Mouse (Mus musculus): ENCODE measurements around the gene Abcc6.
A peak's percentile ranks its signal among the peaks of the same experiment; 100 is the strongest.

Abcc6 gene

DNA sequence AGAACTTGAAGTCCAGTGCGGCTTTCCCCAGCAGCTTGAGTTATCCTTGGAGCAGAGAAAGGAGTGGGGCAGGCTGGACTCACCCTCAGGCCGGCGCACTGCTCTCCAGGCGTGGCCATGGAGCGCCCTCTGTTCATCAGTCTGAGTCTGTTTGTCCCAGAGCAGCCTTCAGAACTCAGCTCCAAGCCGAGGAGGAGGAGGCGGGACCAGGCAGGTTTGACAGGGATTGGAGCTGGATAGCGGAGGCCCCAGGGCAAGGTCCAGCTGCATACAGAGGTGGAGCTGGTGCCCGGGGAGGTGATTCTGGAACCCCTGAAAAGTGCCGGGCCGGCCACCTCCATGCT is at the start of gene Abcc6:
Gene Abcc6 (minus strand): TSS at position 158 of the 344 bp plus-strand sequence.
- DNase-seq = peak; percentile 92

DNA sequence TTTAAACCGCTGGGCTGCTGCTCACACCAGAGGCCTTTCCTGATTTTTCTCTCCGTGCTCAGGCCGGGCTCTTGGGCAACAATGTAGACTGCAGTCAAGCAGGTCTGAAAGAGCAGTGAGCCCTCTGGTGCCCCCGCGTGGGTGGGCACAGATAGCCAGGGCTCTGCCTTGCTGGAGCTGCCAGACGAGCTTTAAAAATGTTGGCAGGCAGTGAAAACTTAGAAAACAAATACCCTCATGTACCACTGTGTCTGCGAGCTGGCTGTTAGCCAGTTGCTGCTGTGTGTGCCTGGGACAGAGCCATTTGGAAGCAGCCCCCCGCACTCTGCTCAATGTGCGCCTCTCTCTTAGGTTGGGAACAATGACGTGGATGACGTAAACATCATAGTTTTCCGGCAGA is 47.6 kb upstream of the Abcc6 start:
- no peak for DNase-seq

DNA sequence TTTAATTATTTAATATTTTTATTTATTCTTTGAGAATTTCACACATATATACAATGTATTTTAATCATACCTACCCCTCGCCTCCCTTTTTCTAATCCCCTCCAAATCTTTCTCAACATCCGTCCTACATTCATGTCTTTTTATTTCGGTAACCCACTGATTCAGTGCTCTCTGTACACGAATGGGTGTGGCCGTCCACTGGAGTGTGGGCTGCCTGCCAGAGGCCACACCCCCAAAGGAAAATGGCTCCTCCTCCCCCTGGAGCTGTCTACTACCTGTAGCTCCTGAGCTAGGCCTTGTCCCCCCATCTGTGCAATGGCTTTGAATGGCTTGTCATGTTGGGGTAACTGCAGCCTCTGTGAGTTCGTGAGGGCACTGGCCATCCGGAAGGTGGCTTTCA is 46.7 kb upstream of the Abcc6 start:
- DNase-seq = no peak

DNA sequence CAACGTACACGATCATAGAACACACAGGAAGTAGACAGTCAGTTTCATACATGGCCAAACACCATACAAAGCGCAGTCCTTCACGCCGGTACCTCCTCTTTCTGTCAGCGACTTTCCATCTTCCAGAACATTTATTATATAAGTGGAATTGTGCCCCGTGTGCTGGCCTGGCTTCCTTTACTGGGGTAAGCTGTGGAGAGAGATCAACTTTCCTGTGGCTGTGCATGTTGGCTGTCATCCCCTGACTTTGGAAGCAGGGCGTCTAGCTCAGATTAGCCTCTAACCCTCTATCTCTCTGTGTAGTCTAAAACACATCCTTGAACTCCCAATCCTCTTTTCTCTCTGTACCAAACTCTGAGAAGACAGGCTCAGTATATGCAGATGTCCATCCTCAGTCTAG is 38.7 kb upstream of the Abcc6 start:
- DNase-seq = no peak

DNA sequence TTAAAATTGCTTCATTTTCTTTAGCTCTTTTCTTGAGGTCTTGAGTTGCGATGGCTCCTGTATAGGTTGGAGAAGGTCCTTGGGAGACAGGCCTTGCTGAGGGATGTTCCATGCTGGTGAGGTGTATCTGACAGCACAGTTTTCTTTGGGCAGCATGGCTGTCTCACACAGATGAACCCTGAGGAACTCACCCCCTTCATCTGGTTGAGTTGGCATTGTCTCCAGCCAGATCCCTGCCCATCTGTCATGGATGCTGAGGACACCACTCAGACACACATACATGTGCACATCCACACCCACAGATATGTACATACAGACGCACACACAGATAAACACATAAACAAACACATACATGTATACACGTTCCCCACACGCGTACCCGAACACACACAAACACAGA is 33.2 kb upstream of the Abcc6 start:
- DNase-seq = no peak

DNA sequence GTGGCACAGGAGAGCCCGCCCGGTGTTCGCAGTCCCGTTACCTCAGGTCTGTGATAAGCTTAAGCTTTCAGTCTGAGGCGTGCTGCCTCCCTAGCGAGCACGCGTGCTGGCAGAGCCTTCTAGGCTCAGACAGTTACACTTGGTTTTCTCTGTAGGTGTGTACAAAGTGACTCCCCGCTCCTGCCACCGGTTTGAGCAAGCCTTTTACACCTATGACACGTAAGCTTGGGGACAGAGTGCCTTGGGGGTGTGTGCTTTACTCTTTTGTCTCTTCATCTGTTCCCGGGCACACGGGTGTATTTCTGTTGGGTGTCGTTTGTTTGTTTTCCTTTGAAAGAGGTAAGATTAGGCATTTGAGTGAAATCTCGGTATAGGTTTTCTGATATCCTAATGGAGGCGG is 31.5 kb upstream of the Abcc6 start:
- DNase-seq = no peak

DNA sequence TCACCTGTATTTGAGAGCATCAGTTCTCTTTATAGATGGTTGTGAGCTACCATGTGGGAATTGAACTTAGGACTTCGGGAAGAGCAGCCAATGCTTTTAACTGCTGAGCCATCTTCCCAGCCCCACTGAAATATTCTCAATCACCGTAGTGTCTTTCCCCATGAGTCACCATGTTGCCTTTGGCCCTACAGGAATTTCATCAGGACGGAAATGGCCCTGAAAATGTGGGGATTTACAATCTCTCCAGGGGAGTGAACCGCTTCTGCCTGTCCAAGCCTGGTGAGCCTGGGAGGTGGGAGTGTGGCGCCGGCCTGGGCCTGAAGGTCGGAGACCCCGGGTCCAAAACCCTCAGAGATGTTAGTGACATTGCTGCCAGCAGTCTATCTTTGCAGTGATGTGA is 30.6 kb upstream of the Abcc6 start:
- no peak for DNase-seq

DNA sequence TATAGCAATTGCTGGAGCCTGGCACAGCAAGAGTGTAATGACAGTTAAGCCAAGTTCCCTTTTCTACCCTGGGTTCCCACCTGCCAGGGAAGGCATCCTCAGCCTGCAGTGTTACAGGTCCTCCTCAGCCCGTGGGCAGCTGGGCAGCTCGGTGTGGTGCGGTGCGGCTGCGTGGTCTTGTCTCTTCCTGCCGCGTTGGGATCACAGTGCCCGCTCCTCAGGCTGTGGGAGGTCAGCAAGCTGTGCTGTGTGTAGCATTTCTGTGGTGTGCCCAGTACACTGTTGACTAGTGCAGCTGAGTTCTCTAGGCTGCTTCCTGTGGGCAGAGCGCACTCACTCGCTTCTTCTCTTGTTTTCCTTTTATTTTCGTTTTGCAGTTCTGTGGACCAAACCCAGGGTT is 28.8 kb upstream of the Abcc6 start:
- no peak for DNase-seq

DNA sequence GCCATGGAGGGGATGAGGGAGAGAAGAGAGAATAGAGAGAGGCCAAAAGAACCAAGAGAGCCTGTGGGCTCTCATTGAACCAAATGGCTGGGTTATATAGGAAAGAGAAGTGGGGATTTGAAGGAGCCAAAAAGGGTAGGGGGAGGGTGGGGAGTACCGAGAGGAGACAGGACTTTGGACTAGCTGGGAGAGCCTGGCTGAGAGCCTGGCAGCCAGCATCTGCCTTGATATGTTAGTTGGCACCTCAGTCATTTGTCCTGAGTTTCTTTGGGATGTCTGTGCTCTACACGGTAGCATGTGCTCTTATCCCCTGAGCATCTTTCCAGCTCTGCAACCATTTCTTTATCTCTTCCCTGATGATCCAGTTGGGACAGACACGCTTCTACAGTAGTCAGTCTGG is 23.5 kb upstream of the Abcc6 start:
- DNase-seq = no peak

DNA sequence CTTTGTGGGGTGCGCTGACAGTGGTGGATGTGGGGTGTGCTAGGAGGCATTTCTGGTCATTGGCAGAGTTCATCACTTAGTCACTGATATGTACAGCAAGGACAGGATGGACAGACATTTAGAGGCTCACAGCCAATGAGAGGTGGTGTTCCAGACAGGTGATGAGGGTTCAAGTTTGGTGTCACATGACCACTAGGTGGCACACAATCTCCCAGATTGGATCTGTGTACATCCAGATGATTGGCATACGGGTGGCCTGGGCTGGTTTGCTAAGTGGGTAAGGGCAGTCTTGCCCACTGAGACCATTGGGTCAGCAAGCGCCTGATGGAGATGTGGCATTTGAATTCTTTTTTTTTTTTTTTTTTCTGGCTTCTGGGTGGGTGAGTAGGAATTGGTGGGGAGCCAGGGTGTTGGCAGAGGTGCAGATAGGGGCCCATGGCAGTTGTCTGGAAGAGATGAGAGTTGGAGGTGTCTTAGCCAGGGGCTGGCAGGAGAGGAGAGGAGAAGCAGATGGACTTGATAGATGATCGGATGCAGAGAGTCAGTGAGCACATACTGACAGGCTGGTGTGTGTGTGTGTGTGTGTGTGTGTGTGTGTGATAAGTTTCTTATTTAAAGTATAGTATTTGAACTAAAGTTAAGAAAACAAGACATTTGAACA is 22.2 kb upstream of the Abcc6 start:
- no peak for DNase-seq

DNA sequence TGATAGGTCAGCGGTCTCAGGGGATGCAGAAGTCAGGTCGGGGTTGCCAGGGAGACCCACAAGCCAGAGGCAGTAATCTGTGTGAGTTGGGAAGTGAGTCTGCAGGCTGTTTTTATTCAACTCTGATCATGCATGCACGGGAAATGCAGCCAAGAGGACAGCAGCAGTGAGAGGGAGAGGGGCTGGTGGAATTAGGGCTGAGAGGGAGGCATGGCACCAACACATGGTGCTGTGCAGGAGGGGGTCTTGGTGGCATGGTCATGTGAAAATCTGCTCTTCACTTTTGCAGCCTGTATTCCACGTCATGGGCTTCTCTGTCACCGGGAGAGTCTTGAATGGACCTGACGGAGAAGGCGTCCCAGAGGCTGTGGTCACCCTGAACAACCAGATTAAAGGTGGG is 19.9 kb upstream of the Abcc6 start:
- DNase-seq = no peak

DNA sequence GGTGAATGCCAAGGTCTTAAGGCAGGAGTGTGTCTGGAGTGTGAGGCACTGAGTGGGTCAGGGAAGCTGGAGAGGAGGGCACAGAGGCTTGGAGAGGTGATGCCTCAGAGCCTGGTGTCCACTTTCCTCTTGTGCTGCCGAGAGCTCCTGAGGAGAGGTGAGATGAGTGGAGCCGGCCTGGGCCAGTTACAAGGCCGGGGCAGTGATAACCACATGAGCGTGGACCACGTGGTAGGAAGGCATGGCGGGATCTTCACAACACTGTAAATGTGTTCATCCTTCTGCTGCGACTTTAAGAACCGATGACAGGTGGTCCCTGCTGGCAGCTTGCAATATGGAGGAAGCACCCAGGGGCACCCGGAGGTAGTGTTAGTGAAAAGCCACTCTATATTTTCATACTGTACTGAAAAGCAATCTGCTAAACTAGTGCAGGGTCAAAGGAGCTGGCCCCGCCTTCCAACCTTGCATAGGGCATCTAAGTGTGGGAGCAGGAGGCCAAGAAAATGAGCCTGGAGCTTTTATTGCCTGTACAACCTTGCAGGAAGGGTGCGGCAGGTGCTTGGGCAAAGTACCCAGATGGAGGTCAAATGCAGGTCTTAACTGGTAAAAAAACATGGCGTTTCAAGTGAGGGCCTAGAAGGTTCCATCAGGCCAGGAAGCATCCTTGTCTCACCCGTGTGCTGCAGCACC is 17.9 kb upstream of the Abcc6 start:
- DNase-seq = no peak

DNA sequence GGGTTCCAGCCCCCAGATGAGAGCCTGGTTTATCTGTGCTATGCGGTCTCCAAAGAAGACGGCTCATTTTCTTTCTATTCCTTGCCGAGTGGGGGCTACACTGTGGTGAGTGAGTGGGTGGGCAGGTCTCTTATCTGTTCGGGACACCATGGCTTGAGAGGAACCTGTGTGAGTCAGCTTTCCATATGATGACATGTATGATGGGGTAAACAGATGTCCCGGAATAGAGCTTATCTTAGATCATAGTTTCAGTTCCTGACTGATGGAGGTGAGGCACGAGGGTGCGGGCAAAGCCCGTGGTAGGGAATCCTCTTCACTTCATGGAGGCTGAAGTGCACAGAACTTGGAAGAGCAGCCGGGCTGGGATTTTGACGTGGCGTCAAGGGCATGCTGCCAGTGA is 15.8 kb upstream of the Abcc6 start:
- no peak for DNase-seq

DNA sequence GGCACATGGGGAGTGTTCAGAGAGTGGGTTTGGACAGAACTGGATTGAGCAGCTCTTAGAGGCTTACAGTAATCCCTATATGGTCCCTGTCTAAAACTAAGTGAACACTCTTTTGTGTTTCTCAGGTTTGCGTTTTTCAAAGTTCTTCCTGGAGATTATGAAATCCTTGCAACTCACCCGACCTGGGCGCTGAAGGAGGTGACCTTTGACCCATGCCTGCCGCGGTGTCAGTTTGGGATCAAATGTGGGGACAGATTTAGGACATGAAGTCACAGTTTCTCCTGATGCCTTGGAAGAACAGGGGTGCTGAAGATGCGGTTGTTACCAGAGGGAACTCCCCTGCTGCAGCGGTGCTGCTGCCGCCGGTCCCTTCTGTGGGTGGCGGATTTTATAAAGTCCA is 14.0 kb upstream of the Abcc6 start:
- no peak for DNase-seq

DNA sequence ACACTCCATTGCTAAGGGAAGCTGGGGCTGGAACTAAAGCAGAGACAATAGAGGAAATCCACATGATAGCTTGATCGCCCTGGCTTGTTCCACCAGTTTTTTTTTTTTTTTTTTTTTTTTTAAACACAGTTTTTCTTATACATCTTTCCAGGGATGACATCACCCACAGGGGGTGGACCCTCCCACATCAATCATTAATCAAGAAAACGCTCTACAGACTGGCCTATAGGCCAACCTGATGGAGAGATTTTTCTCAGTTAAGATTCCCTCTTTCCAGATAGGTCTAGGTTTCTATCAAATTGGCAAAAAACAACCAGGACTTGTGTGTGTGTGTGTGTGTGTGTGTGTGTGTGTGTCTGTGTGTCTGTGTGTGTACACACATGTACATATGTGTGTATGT is 9.8 kb upstream of the Abcc6 start:
- no peak for DNase-seq

DNA sequence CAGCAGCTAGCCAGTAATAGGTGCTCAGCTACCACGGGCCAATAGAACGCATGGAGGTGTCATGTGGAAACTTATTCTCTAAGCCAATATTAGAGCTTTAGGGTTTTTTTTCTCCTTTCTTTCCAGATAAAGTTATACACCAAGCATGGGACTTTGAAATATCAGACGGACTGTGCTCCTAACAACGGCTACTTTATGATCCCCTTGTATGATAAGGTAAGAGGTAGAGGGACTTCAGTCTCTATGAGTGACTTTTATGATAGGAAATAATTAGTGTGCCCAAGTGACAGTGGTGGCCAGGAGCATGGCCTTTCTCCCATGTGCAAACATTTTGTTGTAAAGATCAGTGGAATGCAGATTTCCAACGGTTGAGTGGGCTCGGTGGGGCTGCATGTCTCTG is 7.3 kb upstream of the Abcc6 start:
- no peak for DNase-seq

DNA sequence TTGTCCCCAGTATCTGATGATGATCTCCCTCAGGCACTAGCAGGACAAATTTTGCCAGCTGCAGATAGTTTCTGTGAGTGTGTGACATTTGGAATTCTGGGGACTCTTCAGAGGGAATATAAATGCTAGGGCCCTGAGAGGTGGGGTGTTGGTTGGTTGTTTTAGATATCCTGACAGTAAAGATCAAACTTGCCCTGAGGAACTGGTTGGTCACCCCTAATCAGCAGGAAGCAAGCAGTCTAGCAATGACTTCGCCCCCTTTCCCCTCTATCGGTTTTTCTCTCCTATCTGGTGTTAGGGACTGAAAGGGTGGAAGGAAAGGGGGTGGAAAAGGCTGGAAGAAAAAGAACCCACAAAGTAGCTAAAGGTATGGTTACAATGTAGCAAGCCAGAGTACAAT is 5.4 kb upstream of the Abcc6 start:
- no peak for DNase-seq

DNA sequence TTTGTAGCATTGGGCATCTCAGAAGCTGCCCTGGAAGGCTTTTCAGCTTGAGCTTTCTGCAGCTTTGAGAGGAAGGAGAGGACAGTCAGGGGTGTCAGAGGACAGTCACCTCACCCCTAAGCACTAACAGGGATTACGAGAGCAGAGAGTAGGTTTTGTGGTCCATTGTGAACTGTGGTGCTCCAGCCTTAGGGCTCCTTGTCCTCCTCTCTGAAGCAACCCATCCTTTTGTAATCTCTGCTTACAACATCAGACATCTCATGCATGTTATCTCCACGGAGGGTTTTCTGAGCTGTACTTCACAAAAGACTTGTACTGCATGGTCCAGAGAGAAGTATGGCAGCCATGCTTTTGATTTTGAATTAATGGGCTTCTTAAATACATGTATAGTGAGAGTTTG is 4.9 kb upstream of the Abcc6 start:
- no peak for DNase-seq

DNA sequence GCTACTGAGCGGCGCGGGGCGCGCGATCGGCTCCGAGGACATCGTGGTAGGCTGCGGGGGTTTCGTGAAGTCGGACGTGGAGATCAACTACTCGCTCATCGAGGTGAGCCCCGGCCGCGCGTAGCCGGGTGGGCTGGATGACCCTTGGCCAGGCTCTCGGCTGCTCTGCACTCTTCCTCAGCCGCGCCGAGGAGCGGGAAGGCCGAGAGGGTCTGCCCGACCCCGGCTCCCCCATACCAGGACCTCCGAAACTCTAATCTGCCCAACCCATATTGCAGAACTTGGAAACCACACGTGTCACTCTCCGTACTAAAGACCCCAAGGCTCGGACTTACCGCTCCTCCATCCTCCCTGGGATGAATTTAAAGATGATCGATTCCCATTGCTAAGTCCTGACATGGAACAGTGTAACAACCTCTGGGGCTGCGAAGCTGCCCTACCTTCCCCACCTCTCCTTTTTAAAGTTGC is 3.8 kb upstream of the Abcc6 start:
- no peak for DNase-seq

DNA sequence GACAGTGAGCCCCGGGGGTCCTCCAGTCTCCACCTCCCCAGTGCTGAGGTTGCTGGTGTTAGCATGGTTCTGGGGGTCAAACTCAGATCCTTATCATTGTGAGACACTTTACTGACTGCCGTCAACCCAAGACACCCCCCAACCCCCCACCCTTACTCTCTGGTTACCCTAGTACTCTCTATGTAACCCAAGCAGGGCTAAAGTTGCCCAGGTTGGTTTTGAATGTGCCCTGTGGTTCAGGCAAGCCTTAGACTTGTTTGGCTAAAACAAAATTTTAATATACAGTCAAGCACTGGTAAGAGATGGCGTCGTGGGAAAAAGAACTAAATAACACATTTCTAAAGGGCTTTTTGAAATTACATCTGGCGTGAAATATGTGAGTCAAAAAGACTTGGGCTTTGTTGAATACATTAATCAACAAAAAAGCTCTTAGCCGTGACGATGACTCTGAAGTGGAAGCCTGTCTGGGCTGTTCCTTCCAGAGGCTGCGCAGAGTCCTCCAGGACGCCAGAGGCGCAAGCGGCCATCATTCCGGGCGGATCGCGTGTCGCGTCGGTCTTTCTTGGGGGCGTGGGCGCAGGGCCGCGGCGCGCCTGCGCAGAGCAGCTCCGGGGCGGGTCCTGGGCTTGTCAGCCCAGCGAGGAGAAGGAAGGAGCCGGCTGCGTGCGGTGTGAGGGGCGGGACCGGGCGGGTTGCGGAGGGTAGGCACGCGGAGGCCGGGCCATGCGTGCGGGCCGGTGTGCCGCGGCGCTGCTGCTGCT is 3.2 kb upstream of the Abcc6 start, which contains the start of gene Nomo1:
Gene Nomo1 (plus strand): TSS at position 590 of the 761 bp plus-strand sequence.
- DNase-seq = peak; percentile 97

DNA sequence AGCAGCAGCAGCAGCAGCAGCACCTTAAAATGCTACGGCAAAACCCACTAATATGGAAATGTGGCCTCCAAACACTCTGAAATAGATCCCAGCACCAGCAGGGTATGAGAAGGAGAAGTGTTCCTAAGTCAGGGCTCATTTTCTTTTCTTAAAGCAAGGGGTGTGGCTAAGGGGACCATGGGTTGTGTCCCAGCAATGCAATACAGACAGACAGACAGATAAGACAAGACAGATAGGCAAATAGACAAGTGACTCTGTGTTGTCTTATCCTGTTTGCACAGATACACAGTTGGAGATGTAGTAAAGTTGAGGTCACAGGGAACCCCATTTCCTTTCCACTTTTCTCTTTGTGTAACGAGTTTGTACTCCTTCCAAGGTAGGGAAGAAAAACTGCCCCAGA is 973 bp upstream of the Abcc6 start:
- no peak for DNase-seq

DNA sequence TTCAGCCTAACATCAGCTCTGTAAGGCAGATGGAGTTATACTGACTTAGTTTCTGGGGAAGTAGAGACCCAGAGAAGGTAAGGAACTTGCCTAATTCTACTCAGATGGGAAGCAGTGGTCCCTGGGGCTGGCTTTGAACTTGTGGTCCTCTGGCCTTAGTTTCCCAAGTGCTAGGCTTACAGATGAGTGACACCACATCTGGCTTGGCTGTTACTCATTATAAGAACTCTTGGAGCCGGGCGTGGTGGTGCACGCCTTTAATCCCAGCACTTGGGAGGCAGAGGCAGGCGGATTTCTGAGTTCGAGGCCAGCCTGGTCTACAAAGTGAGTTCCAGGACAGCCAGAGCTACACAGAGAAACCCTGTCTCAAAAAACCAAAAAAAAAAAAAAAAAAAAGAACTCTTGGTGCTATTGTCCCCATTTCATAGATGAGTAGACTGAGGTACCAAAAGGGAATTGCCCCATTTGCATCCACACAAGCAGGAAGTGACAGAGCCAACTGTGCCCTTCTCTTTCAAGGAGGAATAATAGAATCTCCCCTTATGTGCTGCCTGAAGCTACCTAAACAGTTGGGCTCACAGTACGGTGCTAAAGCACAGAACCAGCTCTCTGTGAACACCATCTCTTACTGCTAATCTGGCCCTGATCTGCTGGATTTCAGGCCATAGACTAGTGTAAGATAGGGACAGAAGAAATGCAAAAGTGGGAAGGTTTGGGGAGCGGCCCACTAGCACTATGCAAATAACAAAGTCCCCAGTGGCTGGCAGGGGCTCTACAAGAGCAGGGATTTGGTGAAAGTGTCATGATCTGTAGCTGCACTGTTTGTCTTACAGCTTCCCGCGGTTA is 580 bp downstream of the Abcc6 start:
- DNase-seq = no peak

DNA sequence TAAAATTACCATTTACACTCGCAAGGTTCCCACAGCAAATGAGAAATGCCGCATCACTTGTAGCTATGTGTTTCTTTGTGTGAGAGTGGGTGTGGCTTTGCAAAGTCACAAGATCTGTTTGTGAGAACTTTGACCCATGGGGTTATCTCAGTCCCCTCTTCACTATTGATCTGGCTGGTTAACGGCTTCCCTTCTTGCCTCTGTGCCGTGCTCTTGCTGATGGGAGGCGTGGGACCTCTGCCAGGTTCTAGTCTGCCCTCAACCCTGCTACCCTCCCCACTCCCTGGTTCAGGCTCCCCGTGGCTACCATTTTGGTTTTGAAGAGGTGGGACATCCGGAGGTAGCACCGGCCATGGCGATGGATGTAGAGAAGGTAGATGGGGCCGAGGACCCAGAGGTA is 1.4 kb downstream of the Abcc6 start:
- DNase-seq = no peak
